Mouse (Mus musculus) mouse trophoblast stem cell (cell line): ENCODE measurements around the gene Ror1.

Source experiments
- in situ Hi-C, 2 experiments: fragments of 300-500 bp; cut with MseI, MboI; formaldehyde crosslinking; loops; 2 replicates in 1 of 2; 3 replicates in 1 of 2; pipeline ENCODE4 v1.15.1; 2025

Ror1 gene

GRCm38 (mm10) chr4:100446897-100447296 is 351.3 kb downstream of the Ror1 start:
- in situ Hi-C loops, result no loop called here

DNA sequence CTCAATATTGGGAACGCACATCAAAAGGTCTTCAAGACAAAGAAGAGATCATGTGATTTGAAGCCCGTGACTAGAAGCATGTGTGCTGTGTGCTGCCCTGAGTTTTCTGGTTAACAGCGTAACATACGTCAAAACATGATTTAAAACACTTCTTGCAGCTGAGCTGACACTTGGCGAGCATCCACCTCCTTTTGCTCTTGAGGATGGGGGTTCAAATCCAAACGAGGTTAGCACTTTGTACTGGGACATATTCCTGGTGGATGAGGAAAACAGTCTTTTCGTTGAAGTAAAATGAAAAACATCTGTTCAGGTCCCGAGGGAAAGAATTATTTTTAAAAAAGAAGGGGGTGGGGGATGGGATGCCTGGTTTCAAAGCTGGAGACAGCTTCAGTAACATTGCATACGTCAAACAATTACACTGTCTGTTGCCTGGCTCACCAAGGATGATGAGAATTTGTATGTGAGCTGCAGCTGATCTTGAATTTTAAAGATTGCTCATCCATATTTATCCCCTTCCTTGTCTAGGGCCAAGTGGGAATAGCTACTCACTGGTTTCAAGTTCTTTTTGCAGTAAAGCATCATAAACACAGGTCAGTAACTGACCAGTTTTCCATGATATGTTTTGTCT is 367.0 kb downstream of the Ror1 start:
- in situ Hi-C loops, result no loop called here

GRCm38 (mm10) chr4:100478592-100479321 is 383.2 kb downstream of the Ror1 start, which contains the start of gene Ube2u:
TSS of gene Ube2u (plus strand) at chr4:100478849.
- in situ Hi-C loops, result no loop called here

DNA sequence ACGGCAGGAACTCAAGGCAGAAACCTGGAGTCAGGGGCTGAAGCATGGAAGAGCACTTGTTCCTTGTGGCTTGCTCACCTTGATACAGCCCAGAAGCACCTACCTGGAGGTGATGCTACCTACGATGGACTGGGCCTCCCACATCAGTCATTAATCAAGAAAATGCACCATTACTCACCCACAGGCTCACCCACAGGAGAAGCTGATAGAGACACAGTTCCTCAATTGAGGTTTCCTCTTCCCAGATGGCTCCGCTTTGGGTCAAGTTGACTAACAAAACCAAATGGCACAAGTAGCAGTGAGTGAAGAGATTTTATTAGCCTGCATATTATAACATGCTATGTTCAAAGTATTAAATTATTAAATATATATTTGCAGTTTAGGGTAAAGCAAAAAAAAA is 392.9 kb downstream of the Ror1 start:
- in situ Hi-C loops, result no loop called here
